Mouse (Mus musculus): ENCODE measurements around the gene Asphd2.

DNA sequence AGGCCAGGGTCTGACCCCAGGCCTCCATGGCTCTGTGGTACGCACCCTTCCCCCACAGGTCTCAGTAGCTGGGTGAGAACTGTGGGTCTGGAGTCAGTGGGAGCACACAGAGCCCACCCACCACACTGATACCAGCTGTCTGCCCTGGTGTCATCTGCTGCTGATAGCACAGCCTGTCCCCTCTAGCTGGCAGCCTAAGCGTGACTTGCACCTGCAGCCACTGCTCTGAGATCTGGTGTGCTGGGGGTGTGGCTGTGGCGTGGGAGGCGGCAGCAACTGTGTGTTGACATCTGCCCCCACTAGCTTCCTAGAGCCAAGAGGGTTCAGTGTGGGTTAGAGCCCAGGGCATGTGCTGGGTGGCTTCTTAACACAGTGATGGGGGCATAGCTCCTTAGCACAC, 18.6 kb downstream of the Asphd2 start:
- no peak for TF ChIP-seq CTCF (IDR thresholded peaks at IDR 0.05)
- TF ChIP-seq EP300 (IDR thresholded peaks at IDR 0.05): no peak

All from lung, postnatal 0 days (tissue).